Comparison of ENCODE assay signal across 13 mouse cellular contexts in the genomic region with DNA sequence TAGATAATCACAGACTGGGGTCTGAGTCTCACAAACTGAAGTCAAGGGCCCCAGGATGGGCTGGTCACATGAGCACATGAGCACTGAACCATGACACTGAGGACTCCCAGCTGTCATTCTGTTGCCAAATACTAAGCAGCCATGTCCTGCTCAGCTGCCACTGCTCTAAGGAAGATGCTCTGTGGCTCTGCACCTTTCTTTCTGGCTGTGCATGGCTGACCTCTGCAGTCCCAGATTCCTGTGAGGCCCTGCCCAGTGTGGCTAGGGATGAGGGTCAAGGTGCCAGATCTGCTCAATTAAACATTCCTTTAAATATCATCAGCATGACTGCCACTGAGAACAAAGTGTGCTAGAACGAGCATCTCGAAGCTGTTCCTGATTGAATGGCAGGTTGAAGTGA.
A peak's percentile ranks its signal among the peaks of the same experiment; 100 is the strongest.
DNase-seq lines count a peak whose midpoint lies in the region; ATAC-seq and TF ChIP-seq lines count a peak whose summit lies in the region.
"Had no signal": no experiment of that assay in that cellular context is flagged by ENCODE, and none has a peak within 500 bp of the region (broad histone marks: within the 10 kb centered on the region; RNA-seq: fewer than 3 reads in every experiment).

No protein-coding gene starts in this region.

- no peak overlapping the region for H3K4me3 ChIP-seq in layer of hippocampus, adult 2 months
- H3K4me3 ChIP-seq in neural tube, embryonic 15.5 days (replicated peaks) = no peak overlapping the region

- peak overlapping the region; percentile 39; the same call in 1 of the 2 replicates for H3K27ac ChIP-seq in layer of hippocampus, adult 2 months
- H3K27ac ChIP-seq in neural tube, embryonic 15.5 days (replicated peaks) = 0 out of 2 replicates have a peak overlapping the region, but pooled peaks have one; percentile 48

- H3K27me3 ChIP-seq in neural tube, embryonic 15.5 days (replicated peaks) = 0 out of 2 replicates have a peak, but pooled peaks cover 4% of the 10 kb centered on the region

- peak; percentile 8 for DNase-seq in embryo, embryonic 10.5 days (ENCODE audit: low spot score)
- DNase-seq in embryo, embryonic 9.5 days (ENCODE audit: extremely low spot score) = no peak
- DNase-seq in layer of hippocampus, adult 2 months (ENCODE audit: low spot score in 2 of 2) = no peak
- no peak for DNase-seq in layer of hippocampus, postnatal 10 days (ENCODE audit: low spot score in 2 of 2)
- peak; percentile 24 for DNase-seq in kidney, postnatal 4 days
- DNase-seq in left cerebral cortex, adult 18-20 months (ENCODE audit: low spot score in 2 of 2) = no peak
- no peak for DNase-seq in T-cell, adult 2 months (ENCODE audit: low spot score)
- DNase-seq: B cell, adult 2 months; gastrocnemius, postnatal 25 days; lung, postnatal 36 days; thymus, postnatal 25 days had no signal

- H3K9me3 ChIP-seq in neural tube, embryonic 15.5 days (replicated peaks) = no peaks in the 10 kb centered on the region

- no peak overlapping the region for H3K4me2 ChIP-seq in neural tube, embryonic 15.5 days
- H3K4me2 ChIP-seq: liver, embryonic 11.5 days had no signal

- no peak for TF ChIP-seq CTCF in layer of hippocampus, adult 2 months (conservative IDR thresholded peaks at IDR 0.05)

- 40% methylated on average over 2 of the region's 2 CpGs for WGBS in neural tube, embryonic 15.5 days

- no peak overlapping the region for H3K9ac ChIP-seq in neural tube, embryonic 15.5 days (replicated peaks)

- no peak for ATAC-seq in neural tube, embryonic 15.5 days (ENCODE audit: low FRiP score)

- peaks cover 35% of the 10 kb centered on the region for H3K4me1 ChIP-seq in neural tube, embryonic 15.5 days

- H3K36me3 ChIP-seq in neural tube, embryonic 15.5 days = no peaks in the 10 kb centered on the region

Comparison
In these comparisons a context has a peak if more than half of its experiments do, and no peak if none do; other contexts are left out.
1. DNase-seq: peak in embryo, embryonic 10.5 days (single experiment) and kidney, postnatal 4 days (2 of 2); none in embryo, embryonic 9.5 days (single experiment), layer of hippocampus, adult 2 months (0 of 2), layer of hippocampus, postnatal 10 days (0 of 2), left cerebral cortex, adult 18-20 months (0 of 2) and T-cell, adult 2 months (single experiment).